ENCODE assay signal across 8 mouse cellular contexts in genomic region chr10:128779011-128779795, GRCm38 (mm10). TPM values are rescaled to one million over a fixed set of nuclear protein-coding genes. Genes with fewer than 3 reads are reported as not detected.
DNase-seq lines count a peak whose midpoint lies in the region; ATAC-seq lines count a peak whose summit lies in the region.

No protein-coding gene starts in this region.

- no peaks in the 10 kb centered on the region for H3K27me3 ChIP-seq in embryonic facial prominence, embryonic 10.5 days (replicated peaks; ENCODE audit: low read depth, poor library complexity, severe bottlenecking)
- no peaks in the 10 kb centered on the region for H3K27me3 ChIP-seq in heart, embryonic 16.5 days (ENCODE audit: control insufficient read depth, insufficient read depth, low read length)

- ATAC-seq in heart, embryonic 16.5 days (replicated peaks; ENCODE audit: extremely low read depth, insufficient read depth, low FRiP score) = peak; percentile 93
- peak; percentile 95 for ATAC-seq in megakaryocyte, adult 5-6 weeks (ENCODE audit: poor library complexity, severe bottlenecking)

- H3K4me3 ChIP-seq in embryonic facial prominence, embryonic 10.5 days = peak overlapping the region; percentile 30
- H3K4me3 ChIP-seq in heart, embryonic 16.5 days (ENCODE audit: low read length) = no peak overlapping the region

- DNase-seq in adrenal gland, adult (ENCODE audit: inconsistent age in 2 of 2, low spot score in 1 of 2) = peak; percentile 87 to 88
- no peak for DNase-seq in adrenal gland, postnatal 4 days (ENCODE audit: low spot score in 2 of 2)
- DNase-seq in embryonic facial prominence, embryonic 10.5 days (ENCODE audit: low spot score) = peak; percentile 85
- DNase-seq in kidney, postnatal 25 days = peak; percentile 85 to 92
- DNase-seq in urinary bladder, postnatal 4 days (ENCODE audit: low spot score in 2 of 2) = peak; percentile 76 to 86
- DNase-seq in right cerebral cortex, postnatal 36 days (ENCODE audit: low spot score in 2 of 2) = no peak

- no peaks in the 10 kb centered on the region for H3K36me3 ChIP-seq in embryonic facial prominence, embryonic 10.5 days (replicated peaks)
- H3K36me3 ChIP-seq in heart, embryonic 16.5 days (ENCODE audit: control insufficient read depth, insufficient read depth) = no peaks in the 10 kb centered on the region

- H3K9ac ChIP-seq in heart, embryonic 16.5 days (ENCODE audit: low read length) = no peak overlapping the region

- WGBS in embryonic facial prominence, embryonic 10.5 days = 22% methylated on average over 8 of the region's 8 CpGs
- 26% methylated on average over 8 of the region's 8 CpGs for WGBS in heart, embryonic 16.5 days

- H3K9me3 ChIP-seq in embryonic facial prominence, embryonic 10.5 days = peaks cover 9% of the 10 kb centered on the region
- H3K9me3 ChIP-seq in heart, embryonic 16.5 days (replicated peaks; ENCODE audit: control insufficient read depth, low read length) = peaks cover 6% of the 10 kb centered on the region

- peaks cover 21% of the 10 kb centered on the region for H3K4me1 ChIP-seq in embryonic facial prominence, embryonic 10.5 days
- H3K4me1 ChIP-seq in heart, embryonic 16.5 days (ENCODE audit: control insufficient read depth, insufficient read depth, low read length) = no peaks in the 10 kb centered on the region; the same call in 1 of the 2 replicates

- H3K27ac ChIP-seq in embryonic facial prominence, embryonic 10.5 days (replicated peaks) = peak overlapping the region; percentile 82
- H3K27ac ChIP-seq in heart, embryonic 16.5 days (ENCODE audit: low read length) = peak overlapping the region; percentile 92

- peak overlapping the region; percentile 39; the same call in 1 of the 2 replicates for H3K4me2 ChIP-seq in heart, embryonic 16.5 days (ENCODE audit: low read depth, low read length)

RNA-seq across cellular contexts. Expression of gene Mmp19, which starts 11.5 kb away (rescaled TPM):
- 10 to 100 TPM; 23.8 to 29.2 TPM for total RNA-seq in adrenal gland, postnatal 4 days (2021)
- 0.26 and 0.30 TPM in 2 replicates for polyA plus RNA-seq in embryonic facial prominence, embryonic 10.5 days (2016; fragmentation: Nextera tagmentation; extraction: Ambion mirVana)
- polyA plus RNA-seq in heart, embryonic 16.5 days (2015; fragmentation: Nextera tagmentation; extraction: Ambion mirVana) = 1.3 and 2.4 TPM in 2 replicates
- total RNA-seq in megakaryocyte, adult 5-6 weeks (2015) = 4.4 and 4.5 TPM in 2 replicates
- 10.9 and 12.7 TPM in 2 replicates for total RNA-seq in megakaryocyte, adult 5-6 weeks (2017)

RNA-seq across cellular contexts. Expression of gene Dnajc14, which starts 24.7 kb away (rescaled TPM):
- 10 to 100 TPM; 76.6 to 80.8 TPM for total RNA-seq in adrenal gland, postnatal 4 days (2021)
- 51.9 and 53.7 TPM in 2 replicates for polyA plus RNA-seq in embryonic facial prominence, embryonic 10.5 days (2016; fragmentation: Nextera tagmentation; extraction: Ambion mirVana)
- 40.3 and 42.2 TPM in 2 replicates for polyA plus RNA-seq in heart, embryonic 16.5 days (2015; fragmentation: Nextera tagmentation; extraction: Ambion mirVana)
- total RNA-seq in megakaryocyte, adult 5-6 weeks (2015) = 29.1 and 35.9 TPM in 2 replicates
- 58.3 and 61.3 TPM in 2 replicates for total RNA-seq in megakaryocyte, adult 5-6 weeks (2017)

RNA-seq across cellular contexts. Expression of gene Tmem198b, which starts 25.0 kb away (rescaled TPM):
- total RNA-seq in adrenal gland, postnatal 4 days (2021) = 10 to 100 TPM; 18.0 to 19.5 TPM
- polyA plus RNA-seq in embryonic facial prominence, embryonic 10.5 days (2016; fragmentation: Nextera tagmentation; extraction: Ambion mirVana) = 16.9 and 17.9 TPM in 2 replicates
- polyA plus RNA-seq in heart, embryonic 16.5 days (2015; fragmentation: Nextera tagmentation; extraction: Ambion mirVana) = 16.2 and 18.1 TPM in 2 replicates
- total RNA-seq in megakaryocyte, adult 5-6 weeks (2015) = 4.5 and 6.5 TPM in 2 replicates
- 3.9 and 4.0 TPM in 2 replicates for total RNA-seq in megakaryocyte, adult 5-6 weeks (2017)

RNA-seq across cellular contexts. Expression of gene Pym1, which starts 31.5 kb away (rescaled TPM):
- 10 to 100 TPM; 39.7 to 40.1 TPM for total RNA-seq in adrenal gland, postnatal 4 days (2021)
- 56.6 and 60.0 TPM in 2 replicates for polyA plus RNA-seq in embryonic facial prominence, embryonic 10.5 days (2016; fragmentation: Nextera tagmentation; extraction: Ambion mirVana)
- 18.5 and 20.3 TPM in 2 replicates for polyA plus RNA-seq in heart, embryonic 16.5 days (2015; fragmentation: Nextera tagmentation; extraction: Ambion mirVana)
- total RNA-seq in megakaryocyte, adult 5-6 weeks (2015) = 22.0 and 25.0 TPM in 2 replicates
- 37.1 and 43.4 TPM in 2 replicates for total RNA-seq in megakaryocyte, adult 5-6 weeks (2017)

RNA-seq across cellular contexts. Expression of gene Dgka, which starts 34.5 kb away (rescaled TPM):
- total RNA-seq in adrenal gland, postnatal 4 days (2021) = 10 to 100 TPM; 10.9 to 11.8 TPM
- polyA plus RNA-seq in embryonic facial prominence, embryonic 10.5 days (2016; fragmentation: Nextera tagmentation; extraction: Ambion mirVana) = 5.2 and 6.3 TPM in 2 replicates
- 9.5 and 12.3 TPM in 2 replicates for polyA plus RNA-seq in heart, embryonic 16.5 days (2015; fragmentation: Nextera tagmentation; extraction: Ambion mirVana)
- 35.0 and 37.6 TPM in 2 replicates for total RNA-seq in megakaryocyte, adult 5-6 weeks (2015)
- 31.5 and 32.6 TPM in 2 replicates for total RNA-seq in megakaryocyte, adult 5-6 weeks (2017)

Comparison
In these comparisons a context has a peak if more than half of its experiments do, and no peak if none do; other contexts are left out.
1. DNase-seq: peak in adrenal gland, adult (2 of 2), embryonic facial prominence, embryonic 10.5 days (single experiment), kidney, postnatal 25 days (2 of 2) and urinary bladder, postnatal 4 days (2 of 2); none in adrenal gland, postnatal 4 days (0 of 2) and right cerebral cortex, postnatal 36 days (0 of 2).